Mouse (Mus musculus): Measurements from ENCODE around the gene Cdc14a.

GRCm38 (mm10) chr3:116412954-116413724 lies 10.7 kb downstream of the Cdc14a start:
- TF ChIP-seq CTCF (IDR thresholded peaks at IDR 0.05), result no peak
- TF ChIP-seq POLR2A (IDR thresholded peaks at IDR 0.05; ENCODE audit: insufficient read depth, low read depth, low read length), result no peak
- no peak for TF ChIP-seq EP300 (IDR thresholded peaks at IDR 0.05; ENCODE audit: insufficient read depth, low read depth, low read length)

All from heart, adult 2 months (tissue).